Mouse (Mus musculus) lung, adult 10 weeks (tissue): Measurements from ENCODE around the gene Eppin. TPM values are rescaled to one million over a fixed set of nuclear protein-coding genes. Genes with fewer than 3 reads are reported as not detected.

Source experiments
- polyA plus RNA-seq: library from polyadenylated mRNA; stranded (reverse); fragments of 350-450 nt; fragmentation: Illumina TruSeq; extraction: RNeasy Lipid Tissue Mini Kit (QIAGEN cat#74804); gene quantifications from one replicate; pipeline ENCODE4 v1.2.3, GENCODE M21; 2014; ENCODE audit warnings: low read depth, low replicate concordance; ENCODE audit not compliant: insufficient read depth

The Eppin gene
- not detected for polyA plus RNA-seq

GRCm38 (mm10) chr2:164593494-164593893, at the start of gene Eppin:
Gene Eppin (minus strand): TSS chr2:164593594.

GRCm38 (mm10) chr2:164638696-164639095, 45.3 kb upstream of the Eppin start, which contains the start of gene Wfdc16:
Gene Wfdc16 (minus strand): TSS chr2:164638796.

DNA sequence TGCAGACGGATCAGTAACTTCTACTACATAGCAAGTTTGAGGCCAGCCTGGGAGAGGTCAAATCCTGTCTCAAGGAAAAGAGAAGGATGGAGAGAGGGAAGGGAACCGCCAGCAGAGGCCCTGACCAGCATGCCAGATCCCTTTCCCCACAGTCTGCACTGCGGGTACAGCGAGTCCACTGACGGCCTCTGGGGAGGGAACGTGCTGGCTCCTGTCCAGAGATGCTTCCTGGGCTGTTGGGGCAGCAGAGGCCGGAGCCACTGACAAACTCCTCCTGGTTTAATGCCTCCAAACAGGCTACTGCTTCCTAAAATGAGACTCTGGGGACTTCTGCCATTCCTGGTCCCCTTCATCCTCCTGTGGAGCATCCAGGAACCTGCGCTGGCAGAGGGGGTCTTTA, 20.1 kb upstream of the Eppin start, which contains the start of the genes Wfdc6b and Wfdc8:
Wfdc6b (plus strand) TSS at position 52 of the 400 bp plus-strand sequence.
Wfdc8 (minus strand) TSS at position 156 of the 400 bp plus-strand sequence.

DNA sequence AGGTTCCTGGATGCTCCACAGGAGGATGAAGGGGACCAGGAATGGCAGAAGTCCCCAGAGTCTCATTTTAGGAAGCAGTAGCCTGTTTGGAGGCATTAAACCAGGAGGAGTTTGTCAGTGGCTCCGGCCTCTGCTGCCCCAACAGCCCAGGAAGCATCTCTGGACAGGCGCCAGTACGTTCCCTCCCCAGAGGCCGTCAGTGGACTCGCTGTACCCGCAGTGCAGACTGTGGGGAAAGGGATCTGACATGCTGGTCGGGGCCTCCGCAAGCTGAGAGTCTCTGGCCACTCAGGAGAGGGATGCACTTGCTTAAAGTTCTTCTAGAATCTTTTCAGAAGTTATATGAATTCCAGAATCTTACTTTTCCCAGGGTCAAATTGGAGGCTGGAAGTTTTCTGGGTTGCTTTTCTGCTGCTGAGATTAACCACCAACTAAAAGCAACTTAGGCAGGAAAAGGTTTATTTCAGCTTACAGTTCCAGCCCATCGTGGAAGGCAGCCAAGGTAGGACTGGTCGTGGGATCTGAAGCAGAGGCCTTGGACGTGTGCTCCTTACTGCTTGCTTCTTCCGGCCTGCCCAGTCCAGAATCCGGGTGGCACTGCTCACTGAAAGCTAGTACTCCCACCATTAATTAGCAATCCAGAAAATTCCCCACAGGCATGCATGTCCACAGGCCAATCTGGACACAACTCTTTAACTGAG, 8.2 kb downstream of the Eppin start, which contains the start of gene Wfdc6a:
Wfdc6a (minus strand) TSS at position 423 of the 701 bp plus-strand sequence.

DNA sequence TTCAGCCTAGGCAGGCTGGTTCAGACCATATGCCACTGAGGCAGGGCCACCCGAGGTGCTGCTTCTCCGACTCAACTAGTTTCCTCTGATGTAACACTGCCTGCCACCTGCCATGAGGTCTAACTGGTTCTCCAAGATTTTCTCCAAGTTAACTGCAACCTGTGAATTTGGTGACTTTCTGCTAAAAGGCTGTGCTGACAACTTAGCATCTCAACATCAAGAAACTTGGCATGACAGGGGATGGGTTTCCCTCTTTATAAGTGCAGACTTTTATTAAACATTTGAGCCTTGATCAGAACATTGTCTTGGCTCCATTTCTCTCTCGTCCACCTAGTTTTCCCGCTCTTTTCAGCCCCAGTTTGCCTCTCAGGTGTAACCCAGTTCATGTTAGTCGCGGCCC, 20.0 kb downstream of the Eppin start, which contains the start of gene Spint3:
Spint3 (minus strand) TSS at position 101 of the 400 bp plus-strand sequence.

DNA sequence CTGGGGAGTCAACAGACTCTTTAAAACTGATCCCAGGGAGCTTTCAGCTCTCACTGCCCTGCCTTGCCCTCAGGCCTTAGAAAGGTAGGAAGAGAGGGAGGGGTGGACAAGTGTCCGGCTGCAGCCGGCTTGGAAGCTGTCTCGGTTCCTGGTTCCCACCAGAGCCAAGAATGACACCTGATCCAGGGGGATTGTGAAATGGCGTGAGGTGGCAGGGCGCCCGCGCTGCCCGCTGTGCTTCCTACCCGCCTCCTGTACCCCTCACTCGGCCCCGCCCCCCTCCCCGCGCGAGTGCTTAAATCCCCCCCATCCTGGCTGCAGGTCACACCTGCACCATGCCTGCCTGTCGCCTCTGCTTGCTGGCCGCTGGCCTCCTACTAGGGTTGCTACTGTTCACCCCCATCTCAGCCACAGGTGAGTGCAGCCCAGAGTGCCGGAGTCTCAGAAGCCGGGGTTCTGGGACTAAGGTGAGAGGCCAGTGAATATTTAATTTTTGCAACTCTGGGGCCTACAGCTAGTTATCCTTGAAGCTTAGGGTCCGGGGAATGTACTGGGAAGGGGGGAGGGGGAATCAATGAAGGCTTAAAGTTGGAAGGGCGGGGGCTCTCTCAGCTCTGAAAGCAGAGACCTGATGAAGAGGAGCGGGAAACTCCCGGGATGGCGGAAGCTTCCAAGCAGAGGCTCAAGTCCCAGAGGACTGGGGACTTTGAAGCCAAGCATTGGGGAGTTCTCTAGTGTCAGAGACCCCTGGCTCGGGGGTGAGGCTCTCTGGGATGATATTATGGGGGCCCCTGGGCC, 30.8 kb downstream of the Eppin start, which contains the start of gene Wfdc2:
Wfdc2 (plus strand) TSS at position 23 of the 798 bp plus-strand sequence.

Other genes with a start within 250 kb of the Eppin start
- 98.1 TPM for gene Slpi, start 204.5 kb downstream of the Eppin start, polyA plus RNA-seq
- 10.2 TPM for gene Rbpjl, start 190.5 kb downstream of the Eppin start, polyA plus RNA-seq
- gene Matn4, start 188.4 kb downstream of the Eppin start, polyA plus RNA-seq: 22.9 TPM
- 109 TPM for gene Sdc4, start 149.7 kb downstream of the Eppin start, polyA plus RNA-seq
- 37.0 TPM for gene Sys1, start 136.6 kb downstream of the Eppin start, polyA plus RNA-seq
- gene Gm20458, start 132.6 kb downstream of the Eppin start, polyA plus RNA-seq: not detected
- not detected for gene Trp53tg5, start 119.9 kb downstream of the Eppin start, polyA plus RNA-seq
- 69.5 TPM for gene Dbndd2, start 107.5 kb downstream of the Eppin start, polyA plus RNA-seq
- 34.2 TPM for gene Pigt, start 96.1 kb downstream of the Eppin start, polyA plus RNA-seq
- gene Wfdc2, start 31.2 kb downstream of the Eppin start, polyA plus RNA-seq: 2,326 TPM
- gene Spint3, start 20.1 kb downstream of the Eppin start, polyA plus RNA-seq: not detected
- 4.4 TPM for gene Wfdc6a, start 8.1 kb downstream of the Eppin start, polyA plus RNA-seq
- gene Wfdc6b, start 19.9 kb upstream of the Eppin start, polyA plus RNA-seq: 3.0 TPM
- 1.2 TPM for gene Wfdc8, start 20.0 kb upstream of the Eppin start, polyA plus RNA-seq
- 0.95 TPM for gene Wfdc16, start 45.2 kb upstream of the Eppin start, polyA plus RNA-seq
- gene Wfdc10, start 62.5 kb upstream of the Eppin start, polyA plus RNA-seq: 3.9 TPM
- not detected for gene Wfdc9, start 63.0 kb upstream of the Eppin start, polyA plus RNA-seq
- not detected for gene Wfdc11, start 80.5 kb upstream of the Eppin start, polyA plus RNA-seq
- 1.2 TPM for gene Wfdc13, start 91.5 kb upstream of the Eppin start, polyA plus RNA-seq
- gene Spint4, start 104.9 kb upstream of the Eppin start, polyA plus RNA-seq: not detected
- gene Spint5, start 121.7 kb upstream of the Eppin start, polyA plus RNA-seq: not detected
- gene Wfdc3, start 152.3 kb upstream of the Eppin start, polyA plus RNA-seq: 4.4 TPM
- gene Dnttip1, start 152.4 kb upstream of the Eppin start, polyA plus RNA-seq: 19.0 TPM
- gene Ube2c, start 176.3 kb upstream of the Eppin start, polyA plus RNA-seq: 3.6 TPM
- gene Tnnc2, start 186.4 kb upstream of the Eppin start, polyA plus RNA-seq: not detected
- gene Snx21, start 192.2 kb upstream of the Eppin start, polyA plus RNA-seq: 23.7 TPM
- 15.4 TPM for gene Acot8, start 211.3 kb upstream of the Eppin start, polyA plus RNA-seq
- gene Zswim3, start 211.5 kb upstream of the Eppin start, polyA plus RNA-seq: 2.5 TPM
- gene Zswim1, start 229.1 kb upstream of the Eppin start, polyA plus RNA-seq: 5.2 TPM
- 0.45 TPM for gene Spata25, start 234.9 kb upstream of the Eppin start, polyA plus RNA-seq
- 104 TPM for gene Ctsa, start 239.3 kb upstream of the Eppin start, polyA plus RNA-seq
- gene Neurl2, start 239.9 kb upstream of the Eppin start, polyA plus RNA-seq: 4.4 TPM